Mouse (Mus musculus): ENCODE data around the gene Tesc. TPM values are rescaled to one million over a fixed set of nuclear protein-coding genes. Genes with fewer than 3 reads are reported as not detected.
A peak's percentile ranks its signal among the peaks of the same experiment; 100 is the strongest.

Gene Tesc
- total RNA-seq, 2 experiments from 2014 or later: 80.0 to 100 TPM

- no peak for DNase-seq (ENCODE audit: extremely low spot score in 1 of 2, low spot score in 1 of 2)
Observed at GRCm38 (mm10) chr5:118011796-118012195, 15.7 kb upstream of the Tesc start.

- no peak for DNase-seq (ENCODE audit: extremely low spot score in 1 of 2, low spot score in 1 of 2)
Observed at GRCm38 (mm10) chr5:118015028-118015427, 12.5 kb upstream of the Tesc start.

GRCm38 (mm10) chr5:118015669-118016068 is 11.9 kb upstream of the Tesc start:
- no peak for DNase-seq (ENCODE audit: extremely low spot score in 1 of 2, low spot score in 1 of 2)

GRCm38 (mm10) chr5:118017527-118017926 is 10.0 kb upstream of the Tesc start:
- DNase-seq (ENCODE audit: extremely low spot score in 1 of 2, low spot score in 1 of 2): no peak

GRCm38 (mm10) chr5:118019905-118020304 is 7.6 kb upstream of the Tesc start:
- DNase-seq (ENCODE audit: extremely low spot score in 1 of 2, low spot score in 1 of 2): no peak

- DNase-seq (ENCODE audit: extremely low spot score in 1 of 2, low spot score in 1 of 2): no peak
Observed at GRCm38 (mm10) chr5:118023053-118023452, 4.5 kb upstream of the Tesc start.

GRCm38 (mm10) chr5:118025880-118026279 is 1.7 kb upstream of the Tesc start:
- no peak for DNase-seq (ENCODE audit: extremely low spot score in 1 of 2, low spot score in 1 of 2)

- no peak for DNase-seq (ENCODE audit: extremely low spot score in 1 of 2, low spot score in 1 of 2)
Observed at GRCm38 (mm10) chr5:118026343-118026742, 1.2 kb upstream of the Tesc start.

- no peak for DNase-seq (ENCODE audit: extremely low spot score in 1 of 2, low spot score in 1 of 2)
Observed at GRCm38 (mm10) chr5:118027101-118027697, 344 bp upstream of the Tesc start.

- DNase-seq (ENCODE audit: extremely low spot score in 1 of 2, low spot score in 1 of 2): no peak
Observed at GRCm38 (mm10) chr5:118028191-118029034, 870 bp downstream of the Tesc start.

GRCm38 (mm10) chr5:118029035-118029408 is 1.5 kb downstream of the Tesc start:
- DNase-seq (ENCODE audit: extremely low spot score in 1 of 2, low spot score in 1 of 2): no peak

GRCm38 (mm10) chr5:118029420-118029819 is 1.9 kb downstream of the Tesc start:
- DNase-seq (ENCODE audit: extremely low spot score in 1 of 2, low spot score in 1 of 2): peak; percentile 65 to 67

GRCm38 (mm10) chr5:118030022-118030675 is 2.6 kb downstream of the Tesc start:
- DNase-seq (ENCODE audit: extremely low spot score in 1 of 2, low spot score in 1 of 2): no peak

- no peak for DNase-seq (ENCODE audit: extremely low spot score in 1 of 2, low spot score in 1 of 2)
Observed at GRCm38 (mm10) chr5:118031059-118031458, 3.5 kb downstream of the Tesc start.

- DNase-seq (ENCODE audit: extremely low spot score in 1 of 2, low spot score in 1 of 2): no peak
Observed at GRCm38 (mm10) chr5:118031508-118031907, 4.0 kb downstream of the Tesc start.

GRCm38 (mm10) chr5:118033328-118033727 is 5.8 kb downstream of the Tesc start:
- DNase-seq (ENCODE audit: extremely low spot score in 1 of 2, low spot score in 1 of 2): no peak

GRCm38 (mm10) chr5:118033740-118034139 is 6.2 kb downstream of the Tesc start:
- no peak for DNase-seq (ENCODE audit: extremely low spot score in 1 of 2, low spot score in 1 of 2)

- DNase-seq (ENCODE audit: extremely low spot score in 1 of 2, low spot score in 1 of 2): no peak
Observed at GRCm38 (mm10) chr5:118034632-118035031, 7.1 kb downstream of the Tesc start.

- DNase-seq (ENCODE audit: extremely low spot score in 1 of 2, low spot score in 1 of 2): no peak
Observed at GRCm38 (mm10) chr5:118035786-118036185, 8.2 kb downstream of the Tesc start.

GRCm38 (mm10) chr5:118036888-118037797 is 9.6 kb downstream of the Tesc start:
- no peak for DNase-seq (ENCODE audit: extremely low spot score in 1 of 2, low spot score in 1 of 2)

Measured in layer of hippocampus, postnatal 25 days (tissue).